Mouse (Mus musculus): ENCODE measurements around the gene Opn3. TPM values are rescaled to one million over a fixed set of nuclear protein-coding genes. Genes with fewer than 3 reads are reported as not detected.

Gene Opn3
- 0.38 TPM for total RNA-seq (2023)

GRCm38 (mm10) chr1:175692246-175692996 lies at the start of gene Opn3, which contains the start of gene Chml:
Gene Opn3 (minus strand): TSS chr1:175692776.
Gene Chml (minus strand): TSS chr1:175692901.

GRCm38 (mm10) chr1:175698293-175698692 lies 5.7 kb upstream of the Opn3 start, which contains the start of gene Wdr64:
Gene Wdr64 (plus strand): TSS chr1:175698593.

GRCm38 (mm10) chr1:175625257-175625879 lies 67.2 kb downstream of the Opn3 start, which contains the start of gene Fh1:
Gene Fh1 (minus strand): TSS chr1:175625635.

GRCm38 (mm10) chr1:175619814-175620431 lies 72.7 kb downstream of the Opn3 start, which contains the start of gene Kmo:
Gene Kmo (plus strand): TSS chr1:175620381.

Other genes with a start within 250 kb of the Opn3 start
- not detected for gene Rgs7, start 200.3 kb downstream of the Opn3 start, total RNA-seq (2023)
- 3.8 TPM for gene Kmo, start 72.4 kb downstream of the Opn3 start, total RNA-seq (2023)
- 26.4 TPM for gene Fh1, start 67.1 kb downstream of the Opn3 start, total RNA-seq (2023)
- gene Chml, start 125 bp upstream of the Opn3 start, total RNA-seq (2023): 4.9 TPM
- gene Wdr64, start 5.8 kb upstream of the Opn3 start, total RNA-seq (2023): not detected
- gene Exo1, start 187.8 kb upstream of the Opn3 start, total RNA-seq (2023): 2.2 TPM
- not detected for gene Gm38100, start 227.6 kb upstream of the Opn3 start, total RNA-seq (2023)

Data from CD4-positive naive resting alpha-beta T cell, adult 57 days (primary cell).